ENCODE assay signal across 8 mouse cellular contexts in genomic region chr10:24712367-24712761, GRCm38 (mm10). TPM values are rescaled to one million over a fixed set of nuclear protein-coding genes. Genes with fewer than 3 reads are reported as not detected.
DNase-seq lines count a peak whose midpoint lies in the region; ATAC-seq and TF ChIP-seq lines count a peak whose summit lies in the region.

No protein-coding gene starts in this region.

- TF ChIP-seq CTCF in cerebellum, adult 2 months (IDR thresholded peaks at IDR 0.05; ENCODE audit: borderline replicate concordance, insufficient read depth, low read depth, low read length), result no peak
- no peak for TF ChIP-seq CTCF in forebrain, postnatal 0 days (IDR thresholded peaks at IDR 0.05; ENCODE audit: low read depth)

- no peak overlapping the region for H3K27ac ChIP-seq in cerebellum, adult 2 months (ENCODE audit: insufficient read depth, low read length)
- H3K27ac ChIP-seq in forebrain, postnatal 0 days (ENCODE audit: low read depth, low read length), result no peak overlapping the region
- no peak overlapping the region for H3K27ac ChIP-seq in liver, embryonic 16.5 days (ENCODE audit: low read length)

- H3K4me1 ChIP-seq in cerebellum, adult 2 months (ENCODE audit: control insufficient read depth, insufficient read depth, low read length), result no peaks in the 10 kb centered on the region
- H3K4me1 ChIP-seq in forebrain, postnatal 0 days (ENCODE audit: insufficient read depth), result no peaks in the 10 kb centered on the region
- H3K4me1 ChIP-seq in liver, embryonic 16.5 days (ENCODE audit: control insufficient read depth, low read depth, low read length), result peaks cover 5% of the 10 kb centered on the region

- H3K4me2 ChIP-seq in forebrain, postnatal 0 days (ENCODE audit: low read depth), result peak overlapping the region; percentile 100
- peak overlapping the region; percentile 72 for H3K4me2 ChIP-seq in liver, embryonic 16.5 days (ENCODE audit: low read depth, low read length)

- no peaks in the 10 kb centered on the region for H3K9me3 ChIP-seq in forebrain, postnatal 0 days (ENCODE audit: low read length)
- H3K9me3 ChIP-seq in liver, embryonic 16.5 days (replicated peaks; ENCODE audit: control insufficient read depth, low read length), result no peaks in the 10 kb centered on the region

- peak overlapping the region; percentile 60 for H3K4me3 ChIP-seq in cerebellum, adult 2 months (replicated peaks; ENCODE audit: insufficient read depth, low read depth, low read length)
- peak overlapping the region; percentile 61 for H3K4me3 ChIP-seq in forebrain, postnatal 0 days (ENCODE audit: low read depth, low read length)
- H3K4me3 ChIP-seq in liver, embryonic 16.5 days (ENCODE audit: low read depth, low read length), result peak overlapping the region; percentile 69

- no peak for TF ChIP-seq POLR2A in cerebellum, adult 2 months (IDR thresholded peaks at IDR 0.05; ENCODE audit: borderline replicate concordance, insufficient read depth, low read length)

- ATAC-seq in forebrain, postnatal 0 days, result peak; percentile 14; the same call in 1 of the 2 replicates
- no peak for ATAC-seq in liver, embryonic 16.5 days (ENCODE audit: low read depth)
- no peak for ATAC-seq in erythroid progenitor cell, adult 5-6 weeks (replicated peaks; ENCODE audit: low FRiP score, poor library complexity, severe bottlenecking)

- H3K9ac ChIP-seq in forebrain, postnatal 0 days, result peak overlapping the region; percentile 60; the same call in 1 of the 2 replicates
- peak overlapping the region; percentile 57 for H3K9ac ChIP-seq in liver, embryonic 16.5 days (ENCODE audit: low read depth, low read length)

- no peaks in the 10 kb centered on the region; the same call in 1 of the 2 replicates for H3K27me3 ChIP-seq in cerebellum, adult 2 months (ENCODE audit: control insufficient read depth, insufficient read depth, low read length)
- H3K27me3 ChIP-seq in forebrain, postnatal 0 days (ENCODE audit: insufficient read depth, low read length), result no peaks in the 10 kb centered on the region
- no peaks in the 10 kb centered on the region; the same call in 1 of the 2 replicates for H3K27me3 ChIP-seq in liver, embryonic 16.5 days (ENCODE audit: control insufficient read depth, insufficient read depth, low read depth, low read length)

- no peak for DNase-seq in cerebellum, adult 2 months
- no peak for DNase-seq in cerebellum, postnatal 36 days
- peak; percentile 34 for DNase-seq in CD4-positive helper T cell, adult 2 months (ENCODE audit: low read depth, low spot score)
- DNase-seq in forebrain, postnatal 0 days, result peak; percentile 13
- no peak for DNase-seq in cerebellum, adult 11 months
- DNase-seq in lung, adult 18-20 months, result no peak

- no peaks in the 10 kb centered on the region for H3K36me3 ChIP-seq in forebrain, postnatal 0 days (ENCODE audit: insufficient read depth)
- H3K36me3 ChIP-seq in liver, embryonic 16.5 days (ENCODE audit: control insufficient read depth, insufficient read depth), result no peaks in the 10 kb centered on the region

- WGBS in cerebellum, adult 2 months, result 14% methylated on average over 15 of the region's 15 CpGs
- WGBS in forebrain, postnatal 0 days, result 13% methylated on average over 15 of the region's 15 CpGs
- WGBS in liver, embryonic 16.5 days (ENCODE audit: insufficient replicate concordance), result 8% methylated on average over 15 of the region's 15 CpGs

RNA-seq across cellular contexts. Expression of gene Enpp1, which starts 0.4 kb away (rescaled TPM):
- 4.0 TPM in 2 replicates for polyA plus RNA-seq in cerebellum, adult 2 months (2012; rRNA removed)
- 3.7 and 6.1 TPM in 2 replicates for total RNA-seq in forebrain, postnatal 0 days (2014; rRNA removed)
- polyA plus RNA-seq in forebrain, postnatal 0 days (2015; fragmentation: Nextera tagmentation; extraction: Ambion mirVana), result 2.2 TPM in 2 replicates
- 3.0 and 3.4 TPM in 2 replicates for polyA plus RNA-seq in liver, embryonic 16.5 days (2015; fragmentation: Nextera tagmentation; extraction: Ambion mirVana)
- 0.84 and 1.1 TPM in 2 replicates for total RNA-seq in erythroid progenitor cell, adult 5-6 weeks (2015; ENCODE audit: low replicate concordance)
- total RNA-seq in erythroid progenitor cell, adult 5-6 weeks (2017; ENCODE audit: low replicate concordance), result 1.4 and 2.0 TPM in 2 replicates

Comparison
In these comparisons a context has a peak if more than half of its experiments do, and no peak if none do; other contexts are left out.
1. DNase-seq: peak in CD4-positive helper T cell, adult 2 months (single experiment) and forebrain, postnatal 0 days (single experiment); none in cerebellum, adult 2 months (0 of 2), cerebellum, postnatal 36 days (0 of 2), cerebellum, adult 11 months (single experiment) and lung, adult 18-20 months (0 of 2).
2. Peak in every context shown above with its lines, with median percentiles within 50 percentile points of each other: H3K4me3 ChIP-seq.